In the genomic region with DNA sequence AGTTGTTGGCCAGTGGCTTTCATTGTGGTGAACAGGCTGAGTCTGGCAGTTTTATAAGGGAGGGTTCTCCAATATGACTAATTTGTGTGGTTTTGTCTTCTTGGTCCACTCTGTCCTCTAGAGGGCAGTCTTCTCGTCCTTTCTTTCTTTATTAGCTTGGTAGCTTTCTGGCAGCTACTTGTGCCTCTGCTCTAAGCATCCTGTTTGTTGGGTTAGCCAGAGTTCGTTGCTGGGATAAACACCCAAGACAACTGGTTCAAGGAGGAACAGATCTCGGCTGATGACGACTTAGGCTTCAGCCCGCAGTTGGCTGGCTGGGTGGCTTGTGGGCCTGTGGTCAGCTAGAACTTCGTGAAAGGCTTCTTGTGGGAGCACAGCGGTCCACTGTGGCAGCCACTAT, we compare ENCODE assay signal across 9 mouse cellular contexts. TPM values are rescaled to one million over a fixed set of nuclear protein-coding genes. Genes with fewer than 3 reads are reported as not detected.
DNase-seq lines count a peak whose midpoint lies in the region; ATAC-seq and TF ChIP-seq lines count a peak whose summit lies in the region.
"Had no signal": no experiment of that assay in that cellular context is flagged by ENCODE, and none has a peak within 500 bp of the region (broad histone marks: within the 10 kb centered on the region; RNA-seq: fewer than 3 reads in every experiment).

No protein-coding gene starts in this region.

- H3K9ac ChIP-seq in liver, adult 2 months (ENCODE audit: low read depth, low read length): no peak overlapping the region
- no peak overlapping the region for H3K9ac ChIP-seq in liver, embryonic 12.5 days
- no peak overlapping the region for H3K9ac ChIP-seq in forebrain, embryonic 15.5 days (replicated peaks)
- H3K9ac ChIP-seq: hindbrain, embryonic 15.5 days had no signal

- no peaks in the 10 kb centered on the region for H3K36me3 ChIP-seq in liver, adult 2 months (ENCODE audit: control insufficient read depth, insufficient read depth, low read length)
- no peaks in the 10 kb centered on the region for H3K36me3 ChIP-seq in liver, embryonic 12.5 days
- H3K36me3 ChIP-seq in forebrain, embryonic 15.5 days: no peaks in the 10 kb centered on the region
- H3K36me3 ChIP-seq: hindbrain, embryonic 15.5 days had no signal

- intact Hi-C loops in heart, postnatal 36 days (cut with DNase I): no loop called here

- no peak for TF ChIP-seq CTCF in liver, adult 2 months (IDR thresholded peaks at IDR 0.05; ENCODE audit: low read depth, low read length)

- no peak overlapping the region for H3K4me2 ChIP-seq in liver, embryonic 12.5 days
- no peak overlapping the region for H3K4me2 ChIP-seq in forebrain, embryonic 15.5 days (replicated peaks)
- H3K4me2 ChIP-seq: hindbrain, embryonic 15.5 days had no signal

- no peak for TF ChIP-seq POLR2A in liver, adult 2 months (IDR thresholded peaks at IDR 0.05; ENCODE audit: extremely low read depth, insufficient read depth, low read length)

- peak; percentile 31 for DNase-seq in adrenal gland, adult 2 months
- no peak for DNase-seq in adrenal gland, adult 18-20 months (ENCODE audit: low spot score in 2 of 2)
- peak; percentile 50 for DNase-seq in liver, adult 2 months (ENCODE audit: extremely low read depth, low read depth, low spot score)
- peak; percentile 71 to 87 for DNase-seq in cerebellum, postnatal 10 days
- DNase-seq in heart, postnatal 36 days: peak; percentile 22 to 30

- H3K27me3 ChIP-seq in liver, adult 2 months (ENCODE audit: control insufficient read depth, insufficient read depth, low read length): no peaks in the 10 kb centered on the region
- H3K27me3 ChIP-seq in liver, embryonic 12.5 days (replicated peaks): peaks cover 4% of the 10 kb centered on the region; the same call in 1 of the 2 replicates
- no peaks in the 10 kb centered on the region for H3K27me3 ChIP-seq in forebrain, embryonic 15.5 days
- H3K27me3 ChIP-seq: hindbrain, embryonic 15.5 days had no signal

- 48% methylated on average over 7 of the region's 7 CpGs for WGBS in liver, adult 2 months
- WGBS in liver, embryonic 12.5 days (ENCODE audit: insufficient replicate concordance): 25% methylated on average over 7 of the region's 7 CpGs
- WGBS in forebrain, embryonic 15.5 days: 34% methylated on average over 7 of the region's 7 CpGs

- no peak overlapping the region for H3K27ac ChIP-seq in liver, adult 2 months (replicated peaks; ENCODE audit: insufficient read depth, low read depth, low read length)
- no peak overlapping the region for H3K27ac ChIP-seq in liver, embryonic 12.5 days
- H3K27ac ChIP-seq in forebrain, embryonic 15.5 days (replicated peaks): no peak overlapping the region
- H3K27ac ChIP-seq: hindbrain, embryonic 15.5 days had no signal

- no peaks in the 10 kb centered on the region for H3K9me3 ChIP-seq in liver, embryonic 12.5 days (replicated peaks)
- no peaks in the 10 kb centered on the region for H3K9me3 ChIP-seq in forebrain, embryonic 15.5 days
- H3K9me3 ChIP-seq: hindbrain, embryonic 15.5 days had no signal

- H3K4me1 ChIP-seq in liver, adult 2 months (ENCODE audit: control insufficient read depth, insufficient read depth, low read length): no peaks in the 10 kb centered on the region
- 0 out of 2 replicates have a peak, but pooled peaks cover 1% of the 10 kb centered on the region for H3K4me1 ChIP-seq in liver, embryonic 12.5 days
- H3K4me1 ChIP-seq in forebrain, embryonic 15.5 days: no peaks in the 10 kb centered on the region
- H3K4me1 ChIP-seq: hindbrain, embryonic 15.5 days had no signal

- H3K79me2 ChIP-seq in liver, adult 2 months (ENCODE audit: control insufficient read depth, insufficient read depth, low read length): no peaks in the 10 kb centered on the region

- no peak for ATAC-seq in liver, embryonic 12.5 days
- 0 out of 2 replicates have a peak, but pooled peaks have one; percentile 33 for ATAC-seq in megakaryocyte, adult 5-6 weeks (ENCODE audit: poor library complexity, severe bottlenecking)
- ATAC-seq in forebrain, embryonic 15.5 days (replicated peaks): no peak

- H3K4me3 ChIP-seq in liver, adult 2 months (ENCODE audit: insufficient read depth, low read depth, low read length): no peak overlapping the region
- H3K4me3 ChIP-seq in liver, embryonic 12.5 days: no peak overlapping the region
- H3K4me3 ChIP-seq in forebrain, embryonic 15.5 days: no peak overlapping the region
- H3K4me3 ChIP-seq: hindbrain, embryonic 15.5 days had no signal

RNA-seq across cellular contexts. Expression of a gene that starts 31.0 kb away (rescaled TPM):
- total RNA-seq in adrenal gland, adult 2 months (2021): 10 to 100 TPM; 22.9 to 32.8 TPM
- 3.3 and 3.5 TPM in 2 replicates for polyA plus RNA-seq in adrenal gland, adult 2 months (2012; rRNA removed)
- 10 to 100 TPM; 21.7 to 30.4 TPM for total RNA-seq in adrenal gland, adult 18-20 months (2021)
- 11.5 and 11.8 TPM in 2 replicates for total RNA-seq in liver, adult 2 months (2014; rRNA removed)
- polyA plus RNA-seq in liver, adult 2 months (2012; rRNA removed): 5.7 and 6.2 TPM in 2 replicates
- 26.9 and 27.5 TPM in 2 replicates for polyA plus RNA-seq in liver, embryonic 12.5 days (2016; fragmentation: Nextera tagmentation; extraction: Ambion mirVana)
- total RNA-seq in heart, postnatal 36 days (2021): 10 to 100 TPM; 19.6 to 24.9 TPM
- total RNA-seq in megakaryocyte, adult 5-6 weeks (2015): 17.1 and 18.1 TPM in 2 replicates
- 27.2 and 30.2 TPM in 2 replicates for total RNA-seq in megakaryocyte, adult 5-6 weeks (2017)
- 44.9 and 48.3 TPM in 2 replicates for polyA plus RNA-seq in forebrain, embryonic 15.5 days (2015; fragmentation: Nextera tagmentation; extraction: Ambion mirVana)

RNA-seq across cellular contexts. Expression of a gene that starts 32.6 kb away (rescaled TPM):
- 1 to 10 TPM; 2.9 to 3.4 TPM for total RNA-seq in adrenal gland, adult 2 months (2021)
- polyA plus RNA-seq in adrenal gland, adult 2 months (2012; rRNA removed): 9.2 and 11.0 TPM in 2 replicates
- 1 to 10 TPM; 1.9 to 5.5 TPM for total RNA-seq in adrenal gland, adult 18-20 months (2021)
- 2.1 and 3.4 TPM in 2 replicates for total RNA-seq in liver, adult 2 months (2014; rRNA removed)
- 4.3 and 8.7 TPM in 2 replicates for polyA plus RNA-seq in liver, adult 2 months (2012; rRNA removed)
- polyA plus RNA-seq in liver, embryonic 12.5 days (2016; fragmentation: Nextera tagmentation; extraction: Ambion mirVana): 0.48 and 0.71 TPM in 2 replicates
- 1 to 10 TPM; 4.1 to 6.2 TPM for total RNA-seq in heart, postnatal 36 days (2021)
- total RNA-seq in megakaryocyte, adult 5-6 weeks (2015): 0.54 and 0.62 TPM in 2 replicates
- total RNA-seq in megakaryocyte, adult 5-6 weeks (2017): 0.81 TPM in 1 of 2 replicates, not detected in the other
- polyA plus RNA-seq in forebrain, embryonic 15.5 days (2015; fragmentation: Nextera tagmentation; extraction: Ambion mirVana): 22.1 and 25.6 TPM in 2 replicates

Comparison
In these comparisons a context has a peak if more than half of its experiments do, and no peak if none do; other contexts are left out.
1. DNase-seq: peak in adrenal gland, adult 2 months (single experiment), liver, adult 2 months (single experiment), cerebellum, postnatal 10 days (2 of 2) and heart, postnatal 36 days (2 of 2); none in adrenal gland, adult 18-20 months (0 of 2).